Mouse (Mus musculus) heart, embryonic 15.5 days (tissue): ENCODE results near the gene Olfr527. TPM values are rescaled to one million over a fixed set of nuclear protein-coding genes. Genes with fewer than 3 reads are reported as not detected.

Source experiments
- ATAC-seq: fragments of 200-750 bp; cut with Nextera tagmentation; replicated peaks from 2 replicates; pipeline ENCODE4 v1.8.0; 2017; ENCODE audit warnings: low read depth, moderate TSS enrichment; ENCODE audit not compliant: insufficient number of reproducible peaks, insufficient read depth, low FRiP score
- H3K27ac ChIP-seq: fragments of 300-500 bp; sonication (generic); 2 replicates; pipeline ENCODE4 v1.5.1; 2015; ENCODE audit warnings: mild to moderate bottlenecking, inconsistent platforms
- H3K27me3 ChIP-seq: fragments of 300-500 bp; sonication (generic); 2 replicates; pipeline ENCODE4 v1.6.1; 2015; ENCODE audit warnings: inconsistent platforms
- H3K36me3 ChIP-seq: fragments of 300-500 bp; sonication (generic); 2 replicates; pipeline ENCODE4 v1.6.1; 2015; ENCODE audit warnings: mild to moderate bottlenecking, inconsistent platforms
- H3K4me1 ChIP-seq: fragments of 300-500 bp; sonication (generic); replicated peaks from 2 replicates; pipeline ENCODE4 v1.6.1; 2015; ENCODE audit warnings: inconsistent platforms
- H3K4me2 ChIP-seq: fragments of 300-500 bp; sonication (generic); 2 replicates; pipeline ENCODE4 v1.6.1; 2015; ENCODE audit warnings: inconsistent platforms, mild to moderate bottlenecking, moderate library complexity
- H3K4me3 ChIP-seq: fragments of 300-500 bp; sonication (generic); 2 replicates; pipeline ENCODE4 v1.5.1; 2015; ENCODE audit warnings: mild to moderate bottlenecking, inconsistent platforms
- H3K9ac ChIP-seq: fragments of 300-500 bp; sonication (generic); 2 replicates; pipeline ENCODE4 v1.6.1; 2015; ENCODE audit warnings: mild to moderate bottlenecking, inconsistent platforms
- H3K9me3 ChIP-seq: fragments of 300-500 bp; sonication (generic); replicated peaks from 2 replicates; pipeline ENCODE4 v1.6.1; 2016; ENCODE audit warnings: inconsistent platforms
- WGBS: fragments of 180-500 bp; shearing (Covaris S2); methylation state at CpG from one replicate; pipeline ENCODE4 v1.1.7; 2015; ENCODE audit warnings: mixed read lengths; 5-methylcytosine and 5-hydroxymethylcytosine counted together
- polyA plus RNA-seq: library from polyadenylated mRNA; unstranded; fragments of >200 nt; fragmentation: Nextera tagmentation; extraction: Ambion mirVana; gene quantifications from 2 replicates; pipeline ENCODE4 v1.2.1, GENCODE M21; 2015

Olfr527 gene
- polyA plus RNA-seq, result not detected in 2 replicates

GRCm38 (mm10) chr7:140333717-140334116, at the start of gene Olfr527:
Gene Olfr527 (plus strand): TSS chr7:140334017.
- no peaks in the 10 kb centered on the region for H3K27me3 ChIP-seq
- H3K4me1 ChIP-seq, result no peaks in the 10 kb centered on the region
- H3K36me3 ChIP-seq, result no peaks in the 10 kb centered on the region
- H3K9ac ChIP-seq, result no peak within 1 kb of the TSS
- ATAC-seq, result no peak
- H3K4me2 ChIP-seq, result no peak within 1 kb of the TSS
- 80% methylated on average over 2 of the region's 2 CpGs for WGBS
- H3K27ac ChIP-seq, result no peak within 1 kb of the TSS
- H3K4me3 ChIP-seq, result no peak within 1 kb of the TSS
- H3K9me3 ChIP-seq, result no peaks in the 10 kb centered on the region

- 81% methylated on average over 9 of the region's 9 CpGs for WGBS
- Histone ChIP-seq H3K27me3 (no peaks in the 10 kb centered on the region), H3K4me2 (no peak overlapping the region), H3K4me3 (no peak overlapping the region), H3K9ac (no peak overlapping the region), H3K27ac (no peak overlapping the region), H3K36me3 (no peaks in the 10 kb centered on the region), H3K4me1 (no peaks in the 10 kb centered on the region), H3K9me3 (no peaks in the 10 kb centered on the region)
- no peak for ATAC-seq
Observed at GRCm38 (mm10) chr7:140295746-140296145, 38.1 kb upstream of the Olfr527 start.

GRCm38 (mm10) chr7:140296876-140297275, 36.9 kb upstream of the Olfr527 start:
- Histone ChIP-seq H3K9me3 (no peaks in the 10 kb centered on the region), H3K27me3 (no peaks in the 10 kb centered on the region), H3K4me3 (no peak overlapping the region), H3K4me1 (no peaks in the 10 kb centered on the region), H3K9ac (no peak overlapping the region), H3K4me2 (no peak overlapping the region), H3K27ac (no peak overlapping the region), H3K36me3 (no peaks in the 10 kb centered on the region)
- ATAC-seq, result no peak
- 59% methylated on average over 6 of the region's 6 CpGs for WGBS

- no peak overlapping the region for H3K4me3 ChIP-seq
- no peak overlapping the region for H3K4me2 ChIP-seq
- no peaks in the 10 kb centered on the region for H3K27me3 ChIP-seq
- ATAC-seq, result no peak
- no peaks in the 10 kb centered on the region for H3K36me3 ChIP-seq
- H3K9me3 ChIP-seq, result no peaks in the 10 kb centered on the region
- H3K9ac ChIP-seq, result no peak overlapping the region
- no peaks in the 10 kb centered on the region for H3K4me1 ChIP-seq
- no peak overlapping the region for H3K27ac ChIP-seq
- 70% methylated on average over 3 of the region's 3 CpGs for WGBS
Observed at GRCm38 (mm10) chr7:140299416-140299815, 34.4 kb upstream of the Olfr527 start.

DNA sequence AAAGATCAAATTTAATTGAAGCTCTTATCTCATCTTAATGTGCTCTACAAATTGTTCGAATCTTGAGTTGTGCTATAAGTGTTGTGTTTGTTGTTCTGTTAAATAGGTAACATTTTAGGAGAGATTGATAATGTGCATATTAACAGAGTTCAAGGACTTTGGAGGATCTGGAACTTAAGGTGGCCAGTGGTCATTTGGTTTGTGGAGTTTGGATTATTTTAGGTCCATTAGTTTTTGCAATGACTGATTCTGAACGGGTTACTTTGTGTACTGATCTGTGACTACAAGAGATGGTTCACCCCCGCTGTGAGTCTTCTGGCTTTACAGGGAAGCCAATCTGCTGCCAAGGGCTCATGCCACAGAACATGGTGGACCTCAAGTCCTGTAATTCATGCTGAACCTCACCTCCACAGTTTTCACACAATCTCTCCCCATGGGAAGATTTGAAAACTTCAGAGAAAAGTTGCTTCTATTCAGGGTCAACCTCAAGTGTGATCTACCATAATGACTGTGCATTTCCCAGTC, 13.9 kb upstream of the Olfr527 start:
- no peak for ATAC-seq

GRCm38 (mm10) chr7:140320558-140320957, 13.3 kb upstream of the Olfr527 start, which contains the start of gene Olfr525:
Gene Olfr525 (plus strand): TSS chr7:140320858.
- no peak within 1 kb of the TSS for H3K9ac ChIP-seq
- no peaks in the 10 kb centered on the region for H3K27me3 ChIP-seq
- H3K27ac ChIP-seq, result no peak within 1 kb of the TSS
- H3K9me3 ChIP-seq, result no peaks in the 10 kb centered on the region
- no peak for ATAC-seq
- WGBS, result 48% methylated on average over 1 of the region's 1 CpGs
- no peak within 1 kb of the TSS for H3K4me3 ChIP-seq
- no peak within 1 kb of the TSS for H3K4me2 ChIP-seq
- H3K36me3 ChIP-seq, result no peaks in the 10 kb centered on the region
- H3K4me1 ChIP-seq, result no peaks in the 10 kb centered on the region

More for the DNA sequence above, 13.9 kb upstream of the Olfr527 start:
- Histone ChIP-seq H3K4me2 (no peak overlapping the region), H3K36me3 (no peaks in the 10 kb centered on the region), H3K4me1 (no peaks in the 10 kb centered on the region), H3K9ac (no peak overlapping the region), H3K27ac (no peak overlapping the region), H3K27me3 (no peaks in the 10 kb centered on the region), H3K4me3 (no peak overlapping the region), H3K9me3 (no peaks in the 10 kb centered on the region)
- 69% methylated on average over 3 of the region's 3 CpGs for whole genome bisulfite sequencing

DNA sequence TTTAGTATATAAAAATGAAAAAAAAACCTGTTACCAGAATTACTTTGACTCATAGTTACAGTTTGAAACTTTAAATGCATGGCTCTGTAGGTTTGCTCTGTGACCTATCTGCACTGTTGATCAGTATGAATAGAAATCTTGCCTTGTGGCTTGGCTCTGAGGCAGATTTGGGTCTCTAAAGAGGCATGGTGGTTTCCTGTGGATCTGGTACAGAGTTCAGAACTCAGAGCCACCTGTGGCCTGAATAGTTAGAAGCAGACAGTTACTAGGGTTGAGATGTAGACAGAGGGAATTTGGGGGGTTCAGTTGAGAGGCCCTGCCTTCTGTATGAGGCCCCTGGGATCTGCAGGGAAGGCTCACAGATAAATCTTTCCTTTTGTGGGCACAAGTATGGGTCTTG, 12.7 kb upstream of the Olfr527 start:
- no peaks in the 10 kb centered on the region for H3K4me1 ChIP-seq
- H3K36me3 ChIP-seq, result no peaks in the 10 kb centered on the region
- H3K9me3 ChIP-seq, result no peaks in the 10 kb centered on the region
- H3K4me2 ChIP-seq, result no peak overlapping the region
- H3K27me3 ChIP-seq, result no peaks in the 10 kb centered on the region
- H3K27ac ChIP-seq, result no peak overlapping the region
- H3K4me3 ChIP-seq, result no peak overlapping the region
- H3K9ac ChIP-seq, result no peak overlapping the region
- ATAC-seq, result no peak

DNA sequence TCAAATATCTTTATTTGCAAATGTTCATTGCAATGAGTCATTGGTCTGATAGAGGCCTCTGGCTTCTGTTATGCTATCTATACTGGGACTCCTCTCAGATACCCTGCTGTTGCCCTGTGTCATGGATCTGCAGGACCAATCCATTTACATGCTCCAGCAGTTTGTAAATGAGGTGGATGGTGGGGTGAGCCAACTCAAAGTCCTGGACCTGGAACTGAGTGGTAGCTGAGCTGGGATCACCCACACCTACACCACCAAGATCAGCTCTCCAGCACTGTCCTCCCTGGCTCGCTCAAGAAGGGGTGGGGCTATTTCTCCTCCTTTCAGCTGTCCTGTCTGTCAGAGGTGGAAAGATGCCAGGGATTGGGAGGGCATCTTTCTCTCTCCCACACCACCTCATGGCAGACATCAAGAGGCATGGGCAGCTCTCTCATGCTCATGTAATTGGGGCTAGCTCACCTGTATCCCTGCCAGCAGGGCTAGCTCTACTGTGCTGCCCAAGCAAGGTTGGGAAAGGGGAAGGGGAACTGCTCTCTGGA, 4.0 kb upstream of the Olfr527 start:
- H3K36me3 ChIP-seq, result no peaks in the 10 kb centered on the region
- H3K4me2 ChIP-seq, result no peak overlapping the region
- ATAC-seq, result no peak
- H3K27me3 ChIP-seq, result no peaks in the 10 kb centered on the region
- no peaks in the 10 kb centered on the region for H3K4me1 ChIP-seq
- H3K9me3 ChIP-seq, result no peaks in the 10 kb centered on the region
- no peak overlapping the region for H3K4me3 ChIP-seq
- H3K9ac ChIP-seq, result no peak overlapping the region
- WGBS, result 54% methylated on average over 1 of the region's 1 CpGs
- H3K27ac ChIP-seq, result no peak overlapping the region

GRCm38 (mm10) chr7:140361571-140361970, 27.8 kb downstream of the Olfr527 start, which contains the start of gene Olfr60:
Gene Olfr60 (minus strand): TSS chr7:140361671.
- Histone ChIP-seq H3K9me3 (no peaks in the 10 kb centered on the region), H3K4me1 (no peaks in the 10 kb centered on the region), H3K9ac (no peak within 1 kb of the TSS), H3K27ac (no peak within 1 kb of the TSS), H3K36me3 (no peaks in the 10 kb centered on the region), H3K4me3 (no peak within 1 kb of the TSS), H3K27me3 (no peaks in the 10 kb centered on the region), H3K4me2 (no peak within 1 kb of the TSS)
- ATAC-seq, result no peak
- WGBS, result 55% methylated on average over 3 of the region's 3 CpGs

DNA sequence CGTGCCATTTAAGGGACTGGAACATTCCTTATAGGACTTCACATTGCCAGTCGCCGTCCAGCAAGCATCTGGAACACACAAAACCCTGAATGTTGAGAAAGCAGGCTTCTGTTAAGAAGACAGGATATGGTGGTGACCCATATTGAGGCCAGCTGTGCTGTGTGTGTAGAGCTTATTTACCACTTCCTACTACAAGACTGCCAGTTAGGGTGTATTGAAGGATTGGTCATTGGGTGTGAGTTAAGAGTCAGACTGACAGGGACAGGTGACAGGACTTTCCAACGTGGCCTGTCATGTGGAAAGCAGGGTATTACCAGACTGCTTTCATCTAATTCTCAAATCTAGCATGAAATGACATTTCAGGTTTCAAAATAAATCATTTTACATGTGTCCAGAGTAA, 40.5 kb downstream of the Olfr527 start:
- H3K27me3 ChIP-seq, result no peaks in the 10 kb centered on the region
- ATAC-seq, result no peak
- H3K4me3 ChIP-seq, result no peak overlapping the region
- no peak overlapping the region for H3K4me2 ChIP-seq
- H3K36me3 ChIP-seq, result no peaks in the 10 kb centered on the region
- no peaks in the 10 kb centered on the region for H3K4me1 ChIP-seq
- no peaks in the 10 kb centered on the region for H3K9me3 ChIP-seq
- no peak overlapping the region for H3K9ac ChIP-seq
- no peak overlapping the region for H3K27ac ChIP-seq
- WGBS, result 60% methylated on average over 4 of the region's 4 CpGs

GRCm38 (mm10) chr7:140376231-140376630, 42.4 kb downstream of the Olfr527 start, which contains the start of gene Olfr530:
Gene Olfr530 (minus strand): TSS chr7:140376331.
- Histone ChIP-seq H3K9ac (no peak within 1 kb of the TSS), H3K27me3 (no peaks in the 10 kb centered on the region), H3K36me3 (no peaks in the 10 kb centered on the region), H3K4me2 (no peak within 1 kb of the TSS), H3K9me3 (no peaks in the 10 kb centered on the region), H3K4me3 (no peak within 1 kb of the TSS), H3K27ac (no peak within 1 kb of the TSS), H3K4me1 (no peaks in the 10 kb centered on the region)
- 50% methylated on average over 1 of the region's 1 CpGs for WGBS
- no peak for ATAC-seq

DNA sequence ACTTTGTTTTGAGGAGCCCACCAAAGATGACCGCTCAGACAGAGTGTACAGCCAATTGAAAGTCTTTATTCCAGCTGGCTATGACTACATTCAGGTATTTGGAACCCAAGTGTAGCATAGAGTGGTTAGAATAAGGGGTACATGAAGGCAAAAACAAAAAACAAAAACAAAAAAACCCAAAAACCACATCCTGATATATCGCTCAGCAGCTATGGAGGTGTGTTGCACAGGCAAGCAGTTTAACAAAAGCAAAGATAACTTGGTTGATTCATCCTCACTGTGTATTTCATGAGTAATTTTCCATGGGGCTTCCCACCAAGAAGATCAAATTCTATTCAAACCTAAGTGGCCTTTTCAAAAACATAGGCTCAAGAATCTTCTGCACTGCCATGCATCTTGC, 43.1 kb downstream of the Olfr527 start:
- no peaks in the 10 kb centered on the region for H3K4me1 ChIP-seq
- no peak overlapping the region for H3K9ac ChIP-seq
- H3K27ac ChIP-seq, result no peak overlapping the region
- H3K9me3 ChIP-seq, result no peaks in the 10 kb centered on the region
- H3K36me3 ChIP-seq, result no peaks in the 10 kb centered on the region
- no peaks in the 10 kb centered on the region for H3K27me3 ChIP-seq
- no peak for ATAC-seq
- H3K4me3 ChIP-seq, result no peak overlapping the region
- 85% methylated on average over 2 of the region's 2 CpGs for WGBS
- no peak overlapping the region for H3K4me2 ChIP-seq
